Mouse (Mus musculus) mature B cell (primary cell): ENCODE measurements around the gene BC051665.

Experiments
- in situ Hi-C: fragments of 300-500 bp; cut with MboI; formaldehyde crosslinking; loops from 2 replicates; pipeline ENCODE4 v1.14.3; 2019

BC051665 gene

DNA sequence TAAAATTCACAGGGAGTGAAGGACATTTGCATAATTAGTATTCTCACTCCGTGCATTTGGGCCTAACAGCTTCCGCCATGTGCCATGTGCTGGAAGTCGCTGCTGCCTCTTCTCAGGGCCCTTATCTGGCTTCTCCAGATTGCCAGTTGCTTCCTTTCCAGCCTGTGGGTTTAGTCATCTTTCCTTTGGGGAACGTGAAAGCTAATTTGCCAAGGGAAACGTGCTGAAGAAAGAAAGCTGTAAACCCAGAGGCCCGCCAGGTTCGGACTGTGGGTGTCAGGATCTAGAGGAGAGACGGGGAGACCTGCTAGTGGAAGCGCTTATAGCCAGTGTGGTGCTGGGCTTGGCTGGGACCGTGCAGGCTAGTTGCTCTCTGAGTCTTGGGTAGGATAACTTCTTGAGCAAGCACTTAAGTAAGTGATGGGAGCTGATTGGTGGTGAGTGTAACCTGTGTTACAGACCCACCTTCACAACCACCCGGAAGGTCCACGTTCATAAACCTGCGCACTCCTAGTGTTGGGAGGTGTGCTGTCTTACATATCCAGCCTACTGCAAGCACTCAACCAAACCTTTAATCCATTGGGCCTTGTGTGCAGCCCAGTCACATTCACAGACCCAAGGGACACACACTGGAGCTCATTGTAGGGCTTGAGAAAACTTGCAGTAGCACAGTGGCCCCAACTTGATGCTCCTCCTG lies 42.6 kb downstream of the BC051665 start:
- in situ Hi-C loops, result loop anchor here (25.0 kb wide), 1 partner anchor 881 kb away; no protein-coding TSS in a partner anchor

DNA sequence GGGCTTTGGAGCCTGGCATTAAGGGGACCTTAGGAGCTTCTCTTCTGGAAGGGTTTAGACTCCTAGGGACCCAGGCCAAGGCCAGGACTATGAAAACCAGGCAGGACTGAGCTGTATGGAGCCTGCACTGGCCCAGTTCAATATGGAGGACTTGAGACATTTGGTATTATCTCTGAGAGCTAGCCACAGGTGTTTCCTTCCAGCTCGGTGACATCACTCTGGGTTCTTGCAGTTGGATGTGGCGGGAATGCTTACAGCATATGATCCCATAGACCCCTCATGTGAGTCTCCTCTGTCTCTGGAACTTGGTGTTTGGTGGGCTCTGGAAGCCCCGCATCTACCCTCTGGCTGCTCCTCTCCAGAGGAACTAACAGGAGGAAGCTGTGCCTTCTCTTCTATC lies 43.6 kb downstream of the BC051665 start:
- in situ Hi-C loops, result loop anchor here (25.0 kb wide), 1 partner anchor 880 kb away; no protein-coding TSS in a partner anchor

DNA sequence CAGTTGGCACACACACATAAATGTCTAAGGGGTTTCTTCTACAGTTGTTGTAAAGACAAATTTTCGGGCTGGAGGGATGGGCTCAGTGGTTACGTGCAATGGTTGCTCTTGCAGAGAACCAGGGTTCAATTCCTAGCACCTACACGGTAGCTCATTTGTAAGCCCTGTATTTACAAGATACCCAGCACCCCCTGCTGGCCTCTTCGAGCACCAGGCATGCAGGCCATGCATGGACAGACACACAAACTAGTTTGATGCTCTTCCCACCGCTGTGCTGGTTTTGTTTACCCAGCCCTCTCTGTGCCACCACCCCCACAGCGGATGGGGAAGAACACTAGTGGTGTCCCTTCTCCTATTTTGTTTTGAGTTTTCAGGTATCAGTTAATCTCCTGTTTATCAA lies 45.9 kb downstream of the BC051665 start:
- in situ Hi-C loops, result loop anchor here (25.0 kb wide), 1 partner anchor 878 kb away; no protein-coding TSS in a partner anchor

DNA sequence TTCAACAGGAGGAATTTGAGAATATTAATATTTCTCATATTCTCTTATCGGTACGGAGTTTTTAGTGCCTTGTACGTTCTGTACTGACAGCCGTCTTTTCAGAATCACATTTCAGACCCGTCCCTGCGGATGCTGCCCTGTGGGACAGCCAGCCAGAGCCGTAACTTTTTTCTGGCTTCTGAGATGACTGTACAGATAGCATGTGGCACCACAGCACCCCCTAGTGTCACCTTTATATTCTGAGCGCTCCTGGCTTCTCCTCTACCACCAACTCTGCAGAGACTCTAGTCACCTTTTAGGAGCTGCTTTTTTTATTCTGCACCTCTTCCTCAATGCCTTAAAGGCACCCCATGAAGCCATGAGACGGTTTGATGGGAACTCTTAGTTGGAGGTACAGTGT lies 47.7 kb downstream of the BC051665 start:
- in situ Hi-C loops, result loop anchor here (25.0 kb wide), 1 partner anchor 876 kb away; no protein-coding TSS in a partner anchor

DNA sequence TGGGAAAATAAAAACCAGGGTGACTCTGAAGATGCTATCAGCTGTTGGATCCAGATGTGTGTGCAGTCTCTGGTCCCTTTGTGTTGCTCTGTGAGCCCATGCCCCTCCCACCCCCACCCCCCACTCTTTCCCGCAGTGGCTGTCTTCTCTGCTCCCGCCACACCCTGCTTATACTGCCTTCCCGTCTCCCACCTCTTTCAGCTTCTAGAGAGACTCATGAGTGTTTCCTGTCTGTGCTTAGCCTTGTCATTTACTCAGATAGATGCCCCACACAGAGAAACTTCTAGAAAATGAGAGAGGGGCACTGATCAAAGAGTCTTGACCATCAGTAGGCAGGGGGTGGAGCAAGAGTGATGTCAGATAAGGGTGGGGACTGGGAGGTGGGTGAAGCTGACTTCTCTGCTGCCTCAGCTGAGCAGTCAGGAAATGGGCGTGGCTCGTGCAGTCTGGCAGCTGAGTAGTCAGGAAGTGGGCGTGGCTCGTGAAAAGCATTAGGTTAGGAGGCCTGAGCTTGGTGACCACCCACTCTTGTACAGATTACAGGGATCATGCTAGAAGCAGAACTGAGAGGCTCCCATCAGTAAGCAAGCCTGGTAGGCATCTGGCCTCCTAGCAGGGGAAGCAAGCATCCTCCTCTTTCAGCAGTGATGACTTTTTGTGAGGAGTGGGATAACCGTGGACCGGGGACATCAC lies 48.4 kb downstream of the BC051665 start:
- in situ Hi-C loops, result loop anchor here (25.0 kb wide), 1 partner anchor 875 kb away; no protein-coding TSS in a partner anchor

DNA sequence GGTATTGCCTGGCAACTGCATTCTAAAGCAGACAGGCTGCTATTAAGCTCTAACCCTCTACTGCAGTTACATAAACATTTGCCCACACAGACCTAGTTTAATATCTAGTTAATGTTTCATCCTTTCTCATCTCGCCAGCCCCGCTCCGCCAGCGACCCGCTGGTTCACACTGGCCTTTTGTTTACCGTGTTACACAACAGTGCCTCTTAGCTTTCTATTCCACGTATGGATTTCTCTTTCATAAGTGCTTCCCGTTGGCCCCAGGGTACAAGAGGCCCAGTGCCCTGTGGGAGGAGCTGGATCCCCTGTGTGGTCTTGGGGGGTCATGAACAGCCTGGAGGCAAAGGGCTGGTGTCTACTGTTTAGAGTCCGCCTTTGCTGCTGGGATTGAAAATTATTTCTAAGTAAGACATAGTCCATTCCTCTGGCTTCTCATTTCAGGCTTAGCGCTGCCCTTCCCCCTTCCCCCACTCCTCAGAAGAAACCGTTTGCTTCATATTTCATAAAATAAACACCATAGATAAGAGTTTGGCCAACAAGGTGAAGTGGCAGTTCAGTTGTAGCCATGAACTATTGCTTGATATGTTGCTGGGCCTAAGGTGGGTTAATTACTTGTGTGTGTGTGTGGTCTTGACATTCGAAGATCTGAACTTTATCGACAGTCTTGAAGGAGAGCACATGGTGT lies 49.6 kb downstream of the BC051665 start:
- in situ Hi-C loops, result loop anchor here (25.0 kb wide), 1 partner anchor 874 kb away; no protein-coding TSS in a partner anchor

DNA sequence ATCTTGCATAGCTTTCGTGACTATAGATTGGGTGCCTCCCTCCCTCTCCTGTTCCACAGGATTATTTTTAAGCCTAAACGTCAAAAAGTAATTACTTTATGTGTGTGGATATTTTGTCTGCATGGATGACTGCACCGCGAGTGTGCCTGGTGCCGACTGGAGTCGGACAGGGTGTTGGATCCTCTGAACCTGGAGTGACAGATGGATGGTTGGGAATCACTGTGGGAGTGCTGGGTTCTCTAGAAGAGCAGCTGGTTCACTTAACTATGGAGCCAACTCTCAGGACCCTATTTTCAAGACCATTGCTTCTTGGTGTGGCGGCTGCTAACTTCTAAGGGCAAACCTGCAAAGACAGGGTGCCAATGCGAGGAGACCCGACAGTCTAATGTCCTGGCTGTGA lies 50.9 kb downstream of the BC051665 start:
- in situ Hi-C loops, result loop anchor here (25.0 kb wide), 1 partner anchor 873 kb away; no protein-coding TSS in a partner anchor
